Mouse (Mus musculus) neural tube, embryonic 13.5 days (tissue): Measurements from ENCODE around the gene Tmeff1. TPM values are rescaled to one million over a fixed set of nuclear protein-coding genes. Genes with fewer than 3 reads are reported as not detected.

ENCODE experiments used
- ATAC-seq: fragments of 200-750 bp; cut with Nextera tagmentation; 2 replicates; pipeline ENCODE4 v1.8.0; 2017; ENCODE audit warnings: low read depth, mild to moderate bottlenecking, moderate TSS enrichment, moderate library complexity
- H3K27ac ChIP-seq: fragments of 300-500 bp; sonication (generic); replicated peaks from 2 replicates; pipeline ENCODE4 v1.5.1; 2015; ENCODE audit warnings: moderate library complexity, mild to moderate bottlenecking, inconsistent platforms
- H3K27me3 ChIP-seq: fragments of 300-500 bp; sonication (generic); 2 replicates; pipeline ENCODE4 v1.6.1; 2015; ENCODE audit warnings: mild to moderate bottlenecking, inconsistent platforms
- H3K36me3 ChIP-seq: fragments of 300-500 bp; sonication (generic); 2 replicates; pipeline ENCODE4 v1.6.1; 2015; ENCODE audit warnings: mild to moderate bottlenecking, inconsistent platforms
- H3K4me1 ChIP-seq: fragments of 300-500 bp; sonication (generic); replicated peaks from 2 replicates; pipeline ENCODE4 v1.6.1; 2015; ENCODE audit warnings: inconsistent platforms
- H3K4me2 ChIP-seq: fragments of 300-500 bp; sonication (generic); 2 replicates; pipeline ENCODE4 v1.6.1; 2015; ENCODE audit warnings: inconsistent platforms, mild to moderate bottlenecking, moderate library complexity
- H3K4me3 ChIP-seq: fragments of 300-500 bp; sonication (generic); 2 replicates; pipeline ENCODE4 v1.5.1; 2015; ENCODE audit warnings: mild to moderate bottlenecking, inconsistent platforms
- H3K9ac ChIP-seq: fragments of 300-500 bp; sonication (generic); 2 replicates; pipeline ENCODE4 v1.6.1; 2015; ENCODE audit warnings: moderate library complexity, mild to moderate bottlenecking, inconsistent platforms
- H3K9me3 ChIP-seq: fragments of 300-500 bp; sonication (generic); 2 replicates; pipeline ENCODE4 v1.6.1; 2016; ENCODE audit warnings: inconsistent platforms
- WGBS: fragments of 180-500 bp; shearing (Covaris S2); methylation state at CpG from one replicate; pipeline ENCODE4 v1.1.7; 2015; 5-methylcytosine and 5-hydroxymethylcytosine counted together
- polyA plus RNA-seq: library from polyadenylated mRNA; unstranded; fragments of >200 nt; fragmentation: Nextera tagmentation; extraction: Ambion mirVana; gene quantifications from 2 replicates; pipeline ENCODE4 v1.2.1, GENCODE M21; 2015

Gene Tmeff1
- polyA plus RNA-seq, 1 experiment from 2014 or later = 315 TPM

GRCm38 (mm10) chr4:48546568-48547496, 38.1 kb upstream of the Tmeff1 start:
- H3K4me2 ChIP-seq = peak overlapping the region; percentile 16
- H3K27me3 ChIP-seq = no peaks in the 10 kb centered on the region
- WGBS = 26% methylated on average over 9 of the region's 9 CpGs
- ATAC-seq = peak; percentile 64
- H3K36me3 ChIP-seq = no peaks in the 10 kb centered on the region
- no peaks in the 10 kb centered on the region for H3K9me3 ChIP-seq
- H3K4me3 ChIP-seq = no peak overlapping the region
- H3K4me1 ChIP-seq = peaks cover 79% of the 10 kb centered on the region
- peak overlapping the region; percentile 65 for H3K27ac ChIP-seq
- H3K9ac ChIP-seq = peak overlapping the region; percentile 62

GRCm38 (mm10) chr4:48548393-48549045, 36.5 kb upstream of the Tmeff1 start:
- no peaks in the 10 kb centered on the region for H3K9me3 ChIP-seq
- 58% methylated on average over 6 of the region's 6 CpGs for WGBS
- H3K27ac ChIP-seq = no peak overlapping the region; the same call in 1 of the 2 replicates
- no peak overlapping the region for H3K4me3 ChIP-seq
- no peak for ATAC-seq
- no peak overlapping the region for H3K4me2 ChIP-seq
- H3K36me3 ChIP-seq = peaks cover 14% of the 10 kb centered on the region
- H3K9ac ChIP-seq = no peak overlapping the region
- H3K4me1 ChIP-seq = peaks cover 62% of the 10 kb centered on the region
- H3K27me3 ChIP-seq = no peaks in the 10 kb centered on the region

- 75% methylated on average over 5 of the region's 5 CpGs for WGBS
- peaks cover 50% of the 10 kb centered on the region for H3K4me1 ChIP-seq
- no peak for ATAC-seq
These were observed 35.3 kb upstream of the Tmeff1 start for GRCm38 (mm10) chr4:48549661-48550060.

GRCm38 (mm10) chr4:48552486-48553064, 32.4 kb upstream of the Tmeff1 start:
- Histone ChIP-seq H3K27ac (no peak overlapping the region), H3K9me3 (no peaks in the 10 kb centered on the region), H3K36me3 (peaks cover 36% of the 10 kb centered on the region), H3K4me1 (peaks cover 21% of the 10 kb centered on the region), H3K4me2 (no peak overlapping the region), H3K27me3 (no peaks in the 10 kb centered on the region), H3K4me3 (no peak overlapping the region), H3K9ac (no peak overlapping the region)
- WGBS = 94% methylated on average over 27 of the region's 27 CpGs
- ATAC-seq = no peak

More at GRCm38 (mm10) chr4:48549661-48550060, 35.3 kb upstream of the Tmeff1 start:
- Histone ChIP-seq H3K4me3 (no peak overlapping the region), H3K27me3 (no peaks in the 10 kb centered on the region), H3K4me2 (no peak overlapping the region), H3K36me3 (peaks cover 25% of the 10 kb centered on the region), H3K9ac (no peak overlapping the region), H3K9me3 (no peaks in the 10 kb centered on the region), H3K27ac (no peak overlapping the region)

GRCm38 (mm10) chr4:48554132-48554531, 30.8 kb upstream of the Tmeff1 start:
- peaks cover 42% of the 10 kb centered on the region for H3K36me3 ChIP-seq
- H3K4me1 ChIP-seq = peaks cover 6% of the 10 kb centered on the region
- H3K27ac ChIP-seq = no peak overlapping the region
- H3K27me3 ChIP-seq = no peaks in the 10 kb centered on the region
- H3K4me2 ChIP-seq = no peak overlapping the region
- no peak overlapping the region for H3K4me3 ChIP-seq
- no peak for ATAC-seq
- WGBS = 89% methylated on average over 7 of the region's 7 CpGs
- no peaks in the 10 kb centered on the region for H3K9me3 ChIP-seq
- no peak overlapping the region for H3K9ac ChIP-seq

- Histone ChIP-seq H3K27ac (no peak overlapping the region), H3K4me2 (no peak overlapping the region), H3K27me3 (no peaks in the 10 kb centered on the region), H3K4me1 (no peaks in the 10 kb centered on the region), H3K4me3 (no peak overlapping the region), H3K36me3 (peaks cover 45% of the 10 kb centered on the region), H3K9me3 (no peaks in the 10 kb centered on the region), H3K9ac (no peak overlapping the region)
- 29% methylated on average over 3 of the region's 3 CpGs for WGBS
- no peak for ATAC-seq
These were observed 29.2 kb upstream of the Tmeff1 start for GRCm38 (mm10) chr4:48555729-48556128.

- Histone ChIP-seq H3K4me2 (no peak overlapping the region), H3K4me3 (no peak overlapping the region), H3K9ac (no peak overlapping the region), H3K27me3 (no peaks in the 10 kb centered on the region), H3K4me1 (no peaks in the 10 kb centered on the region), H3K36me3 (peaks cover 47% of the 10 kb centered on the region), H3K27ac (no peak overlapping the region), H3K9me3 (no peaks in the 10 kb centered on the region)
- ATAC-seq = no peak
- WGBS = 83% methylated on average over 14 of the region's 14 CpGs
These were observed 25.3 kb upstream of the Tmeff1 start for GRCm38 (mm10) chr4:48559652-48560051.

GRCm38 (mm10) chr4:48561824-48562223, 23.1 kb upstream of the Tmeff1 start:
- WGBS = 87% methylated on average over 8 of the region's 8 CpGs

GRCm38 (mm10) chr4:48564962-48565361, 20.0 kb upstream of the Tmeff1 start:
- H3K9me3 ChIP-seq = no peaks in the 10 kb centered on the region
- no peaks in the 10 kb centered on the region for H3K4me1 ChIP-seq
- no peak overlapping the region for H3K9ac ChIP-seq
- H3K27me3 ChIP-seq = no peaks in the 10 kb centered on the region
- ATAC-seq = no peak
- H3K36me3 ChIP-seq = peaks cover 30% of the 10 kb centered on the region
- no peak overlapping the region for H3K27ac ChIP-seq
- H3K4me2 ChIP-seq = no peak overlapping the region
- no peak overlapping the region for H3K4me3 ChIP-seq

More at GRCm38 (mm10) chr4:48561824-48562223, 23.1 kb upstream of the Tmeff1 start:
- ATAC-seq = no peak
- Histone ChIP-seq H3K36me3 (peaks cover 36% of the 10 kb centered on the region), H3K27ac (no peak overlapping the region), H3K4me2 (no peak overlapping the region), H3K4me1 (no peaks in the 10 kb centered on the region), H3K4me3 (no peak overlapping the region), H3K27me3 (no peaks in the 10 kb centered on the region), H3K9me3 (no peaks in the 10 kb centered on the region), H3K9ac (no peak overlapping the region)

- H3K36me3 ChIP-seq = no peaks in the 10 kb centered on the region
- no peaks in the 10 kb centered on the region; the same call in 1 of the 2 replicates for H3K27me3 ChIP-seq
- 86% methylated on average over 7 of the region's 7 CpGs for WGBS
These were observed 8.6 kb upstream of the Tmeff1 start for GRCm38 (mm10) chr4:48576361-48576760.

GRCm38 (mm10) chr4:48577831-48578230, 7.1 kb upstream of the Tmeff1 start:
- Histone ChIP-seq H3K9me3 (no peaks in the 10 kb centered on the region), H3K4me1 (peaks cover 12% of the 10 kb centered on the region), H3K36me3 (no peaks in the 10 kb centered on the region), H3K9ac (no peak overlapping the region), H3K4me2 (no peak overlapping the region), H3K27ac (no peak overlapping the region), H3K27me3 (no peaks in the 10 kb centered on the region; the same call in 1 of the 2 replicates), H3K4me3 (no peak overlapping the region)
- ATAC-seq = no peak
- 85% methylated on average over 1 of the region's 1 CpGs for WGBS

More at GRCm38 (mm10) chr4:48576361-48576760, 8.6 kb upstream of the Tmeff1 start:
- ATAC-seq = no peak
- H3K4me3 ChIP-seq = no peak overlapping the region
- H3K9ac ChIP-seq = no peak overlapping the region
- H3K4me2 ChIP-seq = no peak overlapping the region
- H3K9me3 ChIP-seq = no peaks in the 10 kb centered on the region
- H3K27ac ChIP-seq = no peak overlapping the region
- H3K4me1 ChIP-seq = peaks cover 4% of the 10 kb centered on the region

- no peak for ATAC-seq
- no peak overlapping the region for H3K4me2 ChIP-seq
- no peaks in the 10 kb centered on the region for H3K9me3 ChIP-seq
- 57% methylated on average over 4 of the region's 4 CpGs for WGBS
- H3K27me3 ChIP-seq = no peaks in the 10 kb centered on the region; the same call in 1 of the 2 replicates
- no peak overlapping the region for H3K9ac ChIP-seq
- peaks cover 18% of the 10 kb centered on the region for H3K4me1 ChIP-seq
- no peak overlapping the region for H3K27ac ChIP-seq
- no peaks in the 10 kb centered on the region for H3K36me3 ChIP-seq
- no peak overlapping the region for H3K4me3 ChIP-seq
These were observed 6.6 kb upstream of the Tmeff1 start for GRCm38 (mm10) chr4:48578399-48578798.
